Mouse (Mus musculus) midbrain, embryonic 10.5 days (tissue): ENCODE measurements around the gene Cpsf4l. TPM values are rescaled to one million over a fixed set of nuclear protein-coding genes. Genes with fewer than 3 reads are reported as not detected.
A peak's percentile ranks its signal among the peaks of the same experiment; 100 is the strongest.

Experiments used
- DNase-seq: peaks from one replicate; pipeline ENCODE4 v3.0.0-alpha.2; 2017; ENCODE audit warnings: low spot score
- H3K27ac ChIP-seq: fragments of 300-500 bp; sonication (generic); replicated peaks from 2 replicates; pipeline ENCODE4 v1.5.1; 2016; ENCODE audit warnings: mild to moderate bottlenecking
- H3K27me3 ChIP-seq: fragments of 300-500 bp; sonication (generic); 2 replicates; pipeline ENCODE4 v1.6.1; 2016; ENCODE audit warnings: low read depth, mild to moderate bottlenecking; ENCODE audit not compliant: poor library complexity, severe bottlenecking
- H3K36me3 ChIP-seq: fragments of 300-500 bp; sonication (generic); 2 replicates; pipeline ENCODE4 v1.6.1; 2016; ENCODE audit warnings: mild to moderate bottlenecking, moderate library complexity
- H3K4me1 ChIP-seq: fragments of 300-500 bp; sonication (generic); 2 replicates; pipeline ENCODE4 v1.6.1; 2016
- H3K4me3 ChIP-seq: fragments of 300-500 bp; sonication (generic); 2 replicates; pipeline ENCODE4 v1.5.1; 2016; ENCODE audit warnings: mild to moderate bottlenecking, moderate library complexity
- H3K9me3 ChIP-seq: fragments of 300-500 bp; sonication (generic); replicated peaks from 2 replicates; pipeline ENCODE4 v1.6.1; 2016; ENCODE audit warnings: mild to moderate bottlenecking
- WGBS: fragments of 180-500 bp; shearing (Covaris S2); methylation state at CpG from one replicate; pipeline ENCODE4 v1.1.7; 2016; 5-methylcytosine and 5-hydroxymethylcytosine counted together
- polyA plus RNA-seq: library from polyadenylated mRNA; unstranded; fragments of >200 nt; fragmentation: Nextera tagmentation; extraction: Ambion mirVana; gene quantifications from 2 replicates; pipeline ENCODE4 v1.2.1, GENCODE M21; 2016

Gene Cpsf4l
- polyA plus RNA-seq, 1 experiment from 2014 or later: 0.37 TPM

GRCm38 (mm10) chr11:113710257-113710777 is 500 bp upstream of the Cpsf4l start:
- H3K27ac ChIP-seq: peak overlapping the region; percentile 86
- WGBS: under 1% methylated on average over 10 of the region's 10 CpGs
- peak overlapping the region; percentile 32 for H3K4me3 ChIP-seq
- H3K27me3 ChIP-seq: peaks cover 24% of the 10 kb centered on the region
- peaks cover 12% of the 10 kb centered on the region for H3K36me3 ChIP-seq
- peaks cover 37% of the 10 kb centered on the region for H3K4me1 ChIP-seq
- peak; percentile 69 for DNase-seq
- 0 out of 2 replicates have a peak, but pooled peaks cover 5% of the 10 kb centered on the region for H3K9me3 ChIP-seq

GRCm38 (mm10) chr11:113709272-113709671 is 545 bp downstream of the Cpsf4l start:
- 9% methylated on average over 15 of the region's 15 CpGs for whole genome bisulfite sequencing
- H3K4me3 ChIP-seq: peak overlapping the region; percentile 23; the same call in 1 of the 2 replicates
- H3K36me3 ChIP-seq: peaks cover 12% of the 10 kb centered on the region

GRCm38 (mm10) chr11:113708629-113709213 is 1.1 kb downstream of the Cpsf4l start:
- Histone ChIP-seq H3K27ac (peak overlapping the region; percentile 86), H3K4me3 (0 out of 2 replicates have a peak overlapping the region, but pooled peaks have one; percentile 23)
- 47% methylated on average over 19 of the region's 19 CpGs for WGBS

More at GRCm38 (mm10) chr11:113709272-113709671, 545 bp downstream of the Cpsf4l start:
- Histone ChIP-seq H3K9me3 (0 out of 2 replicates have a peak, but pooled peaks cover 5% of the 10 kb centered on the region), H3K27me3 (peaks cover 24% of the 10 kb centered on the region), H3K27ac (peak overlapping the region; percentile 86), H3K4me1 (peaks cover 33% of the 10 kb centered on the region)
- DNase-seq: no peak

GRCm38 (mm10) chr11:113705966-113706652 is 3.7 kb downstream of the Cpsf4l start:
- Histone ChIP-seq H3K27ac (no peak overlapping the region), H3K36me3 (peaks cover 14% of the 10 kb centered on the region), H3K4me1 (peaks cover 26% of the 10 kb centered on the region), H3K9me3 (0 out of 2 replicates have a peak, but pooled peaks cover 5% of the 10 kb centered on the region), H3K27me3 (peaks cover 24% of the 10 kb centered on the region), H3K4me3 (no peak overlapping the region)
- no peak for DNase-seq
- WGBS: 89% methylated on average over 15 of the region's 15 CpGs

More at GRCm38 (mm10) chr11:113708629-113709213, 1.1 kb downstream of the Cpsf4l start:
- Histone ChIP-seq H3K4me1 (peaks cover 28% of the 10 kb centered on the region), H3K27me3 (peaks cover 24% of the 10 kb centered on the region), H3K9me3 (0 out of 2 replicates have a peak, but pooled peaks cover 5% of the 10 kb centered on the region), H3K36me3 (peaks cover 12% of the 10 kb centered on the region)
- DNase-seq: no peak

- Histone ChIP-seq H3K27ac (no peak overlapping the region), H3K4me3 (no peak overlapping the region), H3K9me3 (0 out of 2 replicates have a peak, but pooled peaks cover 5% of the 10 kb centered on the region), H3K4me1 (peaks cover 2% of the 10 kb centered on the region), H3K36me3 (peaks cover 28% of the 10 kb centered on the region), H3K27me3 (peaks cover 14% of the 10 kb centered on the region)
- peak; percentile 80 for DNase-seq
- 57% methylated on average over 5 of the region's 5 CpGs for WGBS
Observed at GRCm38 (mm10) chr11:113703758-113704157, 6.1 kb downstream of the Cpsf4l start.

GRCm38 (mm10) chr11:113699643-113700042 is 10.2 kb downstream of the Cpsf4l start:
- H3K9me3 ChIP-seq: no peaks in the 10 kb centered on the region; the same call in 1 of the 2 replicates
- no peak overlapping the region for H3K4me3 ChIP-seq
- H3K27ac ChIP-seq: no peak overlapping the region
- DNase-seq: no peak
- no peaks in the 10 kb centered on the region for H3K27me3 ChIP-seq
- WGBS: 91% methylated on average over 7 of the region's 7 CpGs
- peaks cover 17% of the 10 kb centered on the region for H3K4me1 ChIP-seq
- peaks cover 53% of the 10 kb centered on the region for H3K36me3 ChIP-seq

GRCm38 (mm10) chr11:113698013-113698545 is 11.7 kb downstream of the Cpsf4l start:
- Histone ChIP-seq H3K36me3 (peaks cover 69% of the 10 kb centered on the region), H3K27me3 (no peaks in the 10 kb centered on the region), H3K4me1 (peaks cover 17% of the 10 kb centered on the region), H3K9me3 (no peaks in the 10 kb centered on the region; the same call in 1 of the 2 replicates), H3K4me3 (no peak overlapping the region), H3K27ac (0 out of 2 replicates have a peak overlapping the region, but pooled peaks have one; percentile 4)
- 78% methylated on average over 12 of the region's 12 CpGs for WGBS
- no peak for DNase-seq

- no peaks in the 10 kb centered on the region; the same call in 1 of the 2 replicates for H3K9me3 ChIP-seq
- peak overlapping the region; percentile 4; the same call in 1 of the 2 replicates for H3K27ac ChIP-seq
- DNase-seq: no peak
- peaks cover 74% of the 10 kb centered on the region for H3K36me3 ChIP-seq
- H3K27me3 ChIP-seq: no peaks in the 10 kb centered on the region
- 33% methylated on average over 5 of the region's 5 CpGs for WGBS
- H3K4me3 ChIP-seq: no peak overlapping the region
- H3K4me1 ChIP-seq: peaks cover 17% of the 10 kb centered on the region
Observed at GRCm38 (mm10) chr11:113697571-113697970, 12.2 kb downstream of the Cpsf4l start.

GRCm38 (mm10) chr11:113691851-113692250 is 18.0 kb downstream of the Cpsf4l start:
- DNase-seq: no peak
- Histone ChIP-seq H3K4me3 (no peak overlapping the region), H3K9me3 (no peaks in the 10 kb centered on the region; the same call in 1 of the 2 replicates), H3K27me3 (no peaks in the 10 kb centered on the region), H3K27ac (no peak overlapping the region), H3K4me1 (peaks cover 18% of the 10 kb centered on the region), H3K36me3 (peaks cover 94% of the 10 kb centered on the region)
- 82% methylated on average over 3 of the region's 3 CpGs for WGBS

- H3K27ac ChIP-seq: no peak overlapping the region
- peaks cover 88% of the 10 kb centered on the region for H3K36me3 ChIP-seq
- no peak overlapping the region for H3K4me3 ChIP-seq
- H3K9me3 ChIP-seq: no peaks in the 10 kb centered on the region; the same call in 1 of the 2 replicates
- peaks cover 23% of the 10 kb centered on the region for H3K4me1 ChIP-seq
- 92% methylated on average over 5 of the region's 5 CpGs for WGBS
- no peaks in the 10 kb centered on the region for H3K27me3 ChIP-seq
- no peak for DNase-seq
Observed at GRCm38 (mm10) chr11:113691318-113691717, 18.5 kb downstream of the Cpsf4l start.

- peaks cover 80% of the 10 kb centered on the region for H3K36me3 ChIP-seq
- 96% methylated on average over 12 of the region's 12 CpGs for WGBS
- H3K4me3 ChIP-seq: no peak overlapping the region
- peaks cover 28% of the 10 kb centered on the region for H3K4me1 ChIP-seq
- no peaks in the 10 kb centered on the region; the same call in 1 of the 2 replicates for H3K9me3 ChIP-seq
- no peak for DNase-seq
- H3K27me3 ChIP-seq: no peaks in the 10 kb centered on the region
- no peak overlapping the region for H3K27ac ChIP-seq
Observed at GRCm38 (mm10) chr11:113690506-113690905, 19.3 kb downstream of the Cpsf4l start.

- Histone ChIP-seq H3K36me3 (peaks cover 46% of the 10 kb centered on the region), H3K4me3 (peak overlapping the region; percentile 0; the same call in 1 of the 2 replicates), H3K27ac (peak overlapping the region; percentile 79), H3K9me3 (no peaks in the 10 kb centered on the region), H3K4me1 (peaks cover 48% of the 10 kb centered on the region), H3K27me3 (no peaks in the 10 kb centered on the region)
- 56% methylated on average over 2 of the region's 2 CpGs for WGBS
- peak; percentile 41 for DNase-seq
Observed at GRCm38 (mm10) chr11:113687031-113687430, 22.8 kb downstream of the Cpsf4l start.
